Mouse (Mus musculus): ENCODE data around the gene Mogs.

Gene Mogs

GRCm38 (mm10) chr6:83115011-83115671 is at the start of gene Mogs:
Mogs (plus strand) TSS chr6:83115496.
- in situ Hi-C loops (cut with MseI, MboI) = no loop called here

- in situ Hi-C loops (cut with MseI, MboI) = no loop called here
Measured at GRCm38 (mm10) chr6:83065995-83066394, 49.3 kb upstream of the Mogs start.

GRCm38 (mm10) chr6:83066441-83066840 is 48.9 kb upstream of the Mogs start:
- in situ Hi-C loops (cut with MseI, MboI) = no loop called here

GRCm38 (mm10) chr6:83068221-83068620 is 47.1 kb upstream of the Mogs start:
- in situ Hi-C loops (cut with MseI, MboI) = no loop called here

- in situ Hi-C loops (cut with MseI, MboI) = no loop called here
Measured at GRCm38 (mm10) chr6:83068706-83069487, 46.4 kb upstream of the Mogs start.

GRCm38 (mm10) chr6:83069488-83070246 is 45.6 kb upstream of the Mogs start:
- in situ Hi-C loops (cut with MseI, MboI) = no loop called here

GRCm38 (mm10) chr6:83070247-83070310 is 45.2 kb upstream of the Mogs start, which contains the start of gene Tlx2:
Tlx2 (minus strand) TSS chr6:83070293.
- in situ Hi-C loops (cut with MseI, MboI) = no loop called here

- in situ Hi-C loops (cut with MseI, MboI) = no loop called here
Measured at GRCm38 (mm10) chr6:83070311-83071219, 44.7 kb upstream of the Mogs start.

- in situ Hi-C loops (cut with MseI, MboI) = no loop called here
Measured at GRCm38 (mm10) chr6:83071220-83071619, 44.1 kb upstream of the Mogs start.

GRCm38 (mm10) chr6:83074979-83075378 is 40.3 kb upstream of the Mogs start:
- in situ Hi-C loops (cut with MseI, MboI) = loop anchor here in 1 of 2 experiments (25.0 kb wide), 1 partner anchor 88 kb away; no protein-coding TSS in a partner anchor

- in situ Hi-C loops (cut with MseI, MboI) = loop anchor here in 1 of 2 experiments (25.0 kb wide), 1 partner anchor 90 kb away; no protein-coding TSS in a partner anchor
Measured at GRCm38 (mm10) chr6:83077630-83078323, 37.5 kb upstream of the Mogs start, which contains the start of gene Pcgf1. Pcgf1 (plus strand) TSS chr6:83077869.

- in situ Hi-C loops (cut with MseI, MboI) = loop anchor here in 1 of 2 experiments (25.0 kb wide), 1 partner anchor 91 kb away; no protein-coding TSS in a partner anchor
Measured at GRCm38 (mm10) chr6:83078324-83078858, 36.9 kb upstream of the Mogs start.

GRCm38 (mm10) chr6:83080210-83080609 is 35.1 kb upstream of the Mogs start:
- in situ Hi-C loops (cut with MseI, MboI) = loop anchor here in 1 of 2 experiments (25.0 kb wide), 1 partner anchor 93 kb away; no protein-coding TSS in a partner anchor

GRCm38 (mm10) chr6:83083497-83083896 is 31.8 kb upstream of the Mogs start:
- in situ Hi-C loops (cut with MseI, MboI) = loop anchor here in 1 of 2 experiments (25.0 kb wide), 1 partner anchor 96 kb away; no protein-coding TSS in a partner anchor

- in situ Hi-C loops (cut with MseI, MboI) = loop anchor here in 1 of 2 experiments (25.0 kb wide), 1 partner anchor 97 kb away; no protein-coding TSS in a partner anchor
Measured at GRCm38 (mm10) chr6:83084477-83084876, 30.8 kb upstream of the Mogs start.

GRCm38 (mm10) chr6:83086121-83087035 is 28.9 kb upstream of the Mogs start, which contains the start of gene Lbx2:
Lbx2 (plus strand) TSS chr6:83086367.
- in situ Hi-C loops (cut with MseI, MboI) = loop anchor here in 1 of 2 experiments (25.0 kb wide), 1 partner anchor 99 kb away; no protein-coding TSS in a partner anchor

- in situ Hi-C loops (cut with MseI, MboI) = loop anchor here in 1 of 2 experiments (25.0 kb wide), 1 partner anchor 100 kb away; no protein-coding TSS in a partner anchor
Measured at GRCm38 (mm10) chr6:83087205-83087925, 27.9 kb upstream of the Mogs start.

GRCm38 (mm10) chr6:83087926-83088260 is 27.4 kb upstream of the Mogs start:
- in situ Hi-C loops (cut with MseI, MboI) = loop anchor here in 1 of 2 experiments (25.0 kb wide), 1 partner anchor 101 kb away; no protein-coding TSS in a partner anchor

All from mouse trophoblast stem cell (cell line).